Mouse (Mus musculus) thymus, adult 2 months (tissue): Measurements from ENCODE around the gene 9530003J23Rik. TPM values are rescaled to one million over a fixed set of nuclear protein-coding genes. Genes with fewer than 3 reads are reported as not detected.

Experiments used
- DNase-seq: peaks from one replicate; pipeline ENCODE4 v3.0.0; 2021
- H3K27ac ChIP-seq: fragments of 200-500 bp; 2 replicates; pipeline ENCODE4 v1.5.1; 2012; ENCODE audit warnings: low read length, control low read depth; ENCODE audit not compliant: control insufficient read depth, insufficient read depth
- H3K27me3 ChIP-seq: fragments of 200-500 bp; 2 replicates; pipeline ENCODE4 v1.6.1; 2012; ENCODE audit warnings: mild to moderate bottlenecking, low read length, moderate library complexity, mixed read lengths; ENCODE audit not compliant: control insufficient read depth, insufficient read depth
- H3K36me3 ChIP-seq: fragments of 200-500 bp; 2 replicates; pipeline ENCODE4 v1.6.1; 2012; ENCODE audit warnings: mild to moderate bottlenecking, low read length, moderate library complexity; ENCODE audit not compliant: control insufficient read depth, insufficient read depth
- H3K4me1 ChIP-seq: fragments of 200-500 bp; replicated peaks from 2 replicates; pipeline ENCODE4 v1.6.1; 2012; ENCODE audit warnings: low read length; ENCODE audit not compliant: control insufficient read depth, insufficient read depth
- H3K4me3 ChIP-seq: fragments of 200-500 bp; 2 replicates; pipeline ENCODE4 v1.5.1; 2012; ENCODE audit warnings: mild to moderate bottlenecking, low read length, control low read depth, moderate library complexity; ENCODE audit not compliant: control insufficient read depth, insufficient read depth
- CTCF ChIP-seq: fragments of 200-500 bp; IDR thresholded peaks from 2 replicates; pipeline ENCODE4 v1.5.1; 2012; ENCODE audit warnings: mild to moderate bottlenecking, control low read depth, low read length, moderate library complexity, borderline replicate concordance; ENCODE audit not compliant: control insufficient read depth, poor library complexity, insufficient read depth; ENCODE audit errors: extremely low read depth
- POLR2A ChIP-seq: fragments of 200-500 bp; IDR thresholded peaks from 2 replicates; pipeline ENCODE4 v1.6.1; 2012; ENCODE audit warnings: mild to moderate bottlenecking, low read length, control low read depth, moderate library complexity; ENCODE audit not compliant: control insufficient read depth, poor library complexity, insufficient read depth; ENCODE audit errors: extremely low read depth
- WGBS: fragments of 180-500 bp; shearing (Covaris S2); methylation state at CpG from one replicate; pipeline ENCODE4 v1.1.7; 2018; 5-methylcytosine and 5-hydroxymethylcytosine counted together
- polyA plus RNA-seq: library from polyadenylated mRNA; depleted of rRNA; stranded (reverse); fragments of >200 nt; gene quantifications from 2 replicates; pipeline ENCODE4 v1.2.3, GENCODE M21; 2012; rRNA removed

9530003J23Rik gene
- polyA plus RNA-seq, 1 experiment = not detected

DNA sequence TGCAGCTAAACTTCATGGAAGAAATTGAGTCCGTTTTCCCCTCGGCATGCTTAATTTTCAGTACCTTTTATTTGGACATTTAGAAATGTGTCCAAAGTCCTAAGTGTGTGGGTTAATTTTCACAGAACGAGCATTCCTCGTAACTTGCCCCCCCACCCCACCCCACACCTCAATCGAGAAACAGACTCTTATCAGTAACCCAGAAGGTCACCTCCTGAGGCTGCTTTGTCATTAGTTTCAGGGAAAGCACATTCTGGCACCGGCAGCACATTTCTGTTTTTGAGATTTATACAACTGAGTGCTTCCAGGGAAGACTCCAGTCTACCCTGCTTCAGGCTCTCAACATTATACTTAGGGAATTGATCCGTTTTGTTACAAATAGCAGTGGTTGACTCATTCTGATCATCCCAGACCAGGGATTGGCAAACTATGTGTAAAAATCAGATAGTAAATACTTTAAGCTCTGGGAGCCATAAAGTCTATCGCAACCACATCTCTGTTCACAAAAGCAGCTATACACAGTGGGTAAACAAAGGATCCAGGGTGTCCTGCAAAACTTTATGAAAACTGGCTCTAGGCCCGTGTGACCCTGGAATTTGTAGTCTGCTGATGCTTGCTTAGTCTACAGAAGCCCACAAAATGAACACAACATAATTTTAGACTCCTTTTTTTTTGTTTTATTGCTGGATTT lies 53.0 kb downstream of the 9530003J23Rik start:
- H3K4me1 ChIP-seq = no peaks in the 10 kb centered on the region
- no peak overlapping the region for H3K27ac ChIP-seq
- H3K36me3 ChIP-seq = no peaks in the 10 kb centered on the region
- TF ChIP-seq CTCF (no peak), POLR2A (no peak)
- no peaks in the 10 kb centered on the region for H3K27me3 ChIP-seq
- WGBS = 89% methylated on average over 9 of the region's 9 CpGs
- no peak overlapping the region for H3K4me3 ChIP-seq
- DNase-seq = no peak

Other genes starting within 250 kb of the 9530003J23Rik start
- gene Lrrc10, start 193.4 kb downstream of the 9530003J23Rik start, polyA plus RNA-seq = 0.47 and 15.3 TPM in 2 replicates
- gene Cct2, start 174.9 kb downstream of the 9530003J23Rik start, polyA plus RNA-seq = 130 and 139 TPM in 2 replicates
- gene Frs2, start 90.2 kb downstream of the 9530003J23Rik start, polyA plus RNA-seq = 19.8 and 21.1 TPM in 2 replicates
- 41.6 and 43.3 TPM in 2 replicates for gene Yeats4, start 14.2 kb downstream of the 9530003J23Rik start, polyA plus RNA-seq
- gene Lyz2, start 43.6 kb upstream of the 9530003J23Rik start, polyA plus RNA-seq = 301 and 482 TPM in 2 replicates
- gene Lyz1, start 54.2 kb upstream of the 9530003J23Rik start, polyA plus RNA-seq = 12.7 and 18.6 TPM in 2 replicates
- gene Cpsf6, start 141.3 kb upstream of the 9530003J23Rik start, polyA plus RNA-seq = 171 and 218 TPM in 2 replicates